Mouse (Mus musculus): ENCODE measurements around the gene Nxpe4. TPM values are rescaled to one million over a fixed set of nuclear protein-coding genes. Genes with fewer than 3 reads are reported as not detected.
"Not testable (repeated sequence)": the region's sequence is repeated elsewhere in the genome, so short reads cannot be mapped to it uniquely, and the experiment has no call there.

Nxpe4 gene
- polyA plus RNA-seq, 1 experiment = 0.60 TPM

DNA sequence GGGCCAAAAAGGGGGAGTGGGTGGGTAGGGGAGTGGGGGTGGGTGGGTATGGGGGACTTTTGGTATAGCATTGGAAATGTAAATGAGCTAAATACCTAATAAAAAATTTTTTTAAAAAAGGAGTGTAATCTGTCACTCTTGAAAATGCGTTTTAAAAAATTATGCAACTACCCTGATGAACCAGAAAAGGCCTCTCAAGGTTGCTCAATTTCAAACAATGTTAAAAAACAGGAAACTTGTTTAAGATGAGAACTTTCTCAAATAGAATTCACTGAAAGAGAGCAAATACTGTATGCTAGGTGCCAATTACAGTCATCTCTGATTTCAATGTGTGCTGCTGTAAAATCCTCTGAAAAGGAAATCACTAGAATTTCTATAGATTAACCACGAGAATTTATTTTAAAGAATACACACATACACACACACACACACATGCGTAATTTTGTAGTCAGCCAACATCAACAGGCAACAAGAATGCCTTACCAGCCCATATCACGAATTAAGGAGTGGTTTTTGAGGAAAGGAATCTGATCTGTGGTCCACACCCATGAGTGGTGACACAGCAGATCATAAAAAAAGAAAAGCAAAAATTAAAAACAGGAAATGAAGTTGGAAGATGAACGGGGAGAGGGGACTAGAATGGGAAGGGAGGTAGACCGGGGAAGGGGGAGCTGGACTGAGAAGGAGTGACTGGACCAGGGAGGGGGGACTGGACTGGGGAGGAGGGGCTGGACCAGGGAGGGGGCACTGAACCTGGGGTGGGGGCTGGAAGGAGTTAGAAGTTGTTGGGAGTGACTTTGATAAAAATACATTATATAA lies 248.6 kb downstream of the Nxpe4 start:
- H3K27ac ChIP-seq (ENCODE audit: insufficient read depth, low read depth, low read length) = no peak overlapping the region
- TF ChIP-seq CTCF (IDR thresholded peaks at IDR 0.05; ENCODE audit: extremely low read depth, insufficient read length, insufficient replicate concordance, low read depth, low read length) (no peak), POLR2A (IDR thresholded peaks at IDR 0.05; ENCODE audit: low read depth, low read length) (no peak)
- no peaks in the 10 kb centered on the region for H3K36me3 ChIP-seq (ENCODE audit: control insufficient read depth, insufficient read depth, low read length)
- H3K4me1 ChIP-seq (ENCODE audit: control insufficient read depth, insufficient read depth, insufficient read length, low read length) = no peaks in the 10 kb centered on the region
- H3K4me3 ChIP-seq (ENCODE audit: low read depth, low read length) = no peak overlapping the region
- H3K27me3 ChIP-seq (ENCODE audit: control insufficient read depth, insufficient read depth, low read length) = no peaks in the 10 kb centered on the region
- WGBS = 59% methylated on average over 6 of the region's 6 CpGs

DNA sequence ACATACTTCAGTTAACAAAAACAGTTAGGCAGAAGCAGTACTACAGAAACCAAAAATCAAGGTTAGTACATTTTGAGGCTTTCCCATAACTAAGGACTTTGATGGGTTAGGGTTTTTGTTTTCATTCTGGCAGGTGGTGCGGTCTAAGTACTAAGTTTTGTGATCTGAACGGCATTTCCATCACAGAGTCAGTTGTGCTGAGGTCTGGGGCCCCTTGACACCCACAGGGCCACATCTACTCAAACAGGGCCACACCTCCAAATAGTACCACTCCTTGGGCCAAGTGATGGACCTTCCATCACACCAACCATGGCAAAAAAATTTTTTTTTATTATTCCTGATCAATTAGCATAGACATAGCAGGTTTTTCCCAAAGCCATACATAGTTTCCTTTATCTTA lies 251.8 kb downstream of the Nxpe4 start:
- Histone ChIP-seq H3K27me3 (ENCODE audit: control insufficient read depth, insufficient read depth, low read length) (no peaks in the 10 kb centered on the region), H3K36me3 (ENCODE audit: control insufficient read depth, insufficient read depth, low read length) (no peaks in the 10 kb centered on the region), H3K4me3 (ENCODE audit: low read depth, low read length) (no peak overlapping the region), H3K4me1 (ENCODE audit: control insufficient read depth, insufficient read depth, insufficient read length, low read length) (no peaks in the 10 kb centered on the region), H3K27ac (ENCODE audit: insufficient read depth, low read depth, low read length) (no peak overlapping the region)
- TF ChIP-seq POLR2A (IDR thresholded peaks at IDR 0.05; ENCODE audit: low read depth, low read length) (no peak), CTCF (IDR thresholded peaks at IDR 0.05; ENCODE audit: extremely low read depth, insufficient read length, insufficient replicate concordance, low read depth, low read length) (no peak)
- WGBS = 80% methylated on average over 2 of the region's 2 CpGs

DNA sequence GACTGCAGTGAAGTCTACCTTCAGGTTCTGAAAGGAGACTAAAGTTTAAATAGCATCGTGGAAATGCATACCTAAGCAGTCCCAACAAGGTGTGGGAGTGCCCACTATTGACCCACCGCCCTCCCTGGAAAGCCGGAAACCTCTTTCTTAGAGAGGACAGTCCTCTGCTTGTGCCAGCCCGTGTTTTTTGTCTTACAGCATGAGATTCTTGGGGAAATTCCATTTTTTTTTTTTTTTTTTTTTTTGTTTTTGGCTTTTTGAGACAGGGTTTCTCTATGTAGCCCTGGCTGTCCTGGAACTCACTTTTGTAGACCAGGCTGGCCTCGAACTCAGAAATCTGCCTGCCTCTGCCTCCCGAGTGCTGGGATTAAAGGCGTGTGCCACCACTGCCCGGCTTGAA lies 255.5 kb downstream of the Nxpe4 start:
- not testable (repeated sequence) for H3K27me3 ChIP-seq (ENCODE audit: control insufficient read depth, insufficient read depth, low read length); H3K27ac ChIP-seq (ENCODE audit: insufficient read depth, low read depth, low read length); H3K36me3 ChIP-seq (ENCODE audit: control insufficient read depth, insufficient read depth, low read length); H3K4me3 ChIP-seq (ENCODE audit: low read depth, low read length); H3K4me1 ChIP-seq (ENCODE audit: control insufficient read depth, insufficient read depth, insufficient read length, low read length)
- WGBS = 85% methylated on average over 8 of the region's 8 CpGs

DNA sequence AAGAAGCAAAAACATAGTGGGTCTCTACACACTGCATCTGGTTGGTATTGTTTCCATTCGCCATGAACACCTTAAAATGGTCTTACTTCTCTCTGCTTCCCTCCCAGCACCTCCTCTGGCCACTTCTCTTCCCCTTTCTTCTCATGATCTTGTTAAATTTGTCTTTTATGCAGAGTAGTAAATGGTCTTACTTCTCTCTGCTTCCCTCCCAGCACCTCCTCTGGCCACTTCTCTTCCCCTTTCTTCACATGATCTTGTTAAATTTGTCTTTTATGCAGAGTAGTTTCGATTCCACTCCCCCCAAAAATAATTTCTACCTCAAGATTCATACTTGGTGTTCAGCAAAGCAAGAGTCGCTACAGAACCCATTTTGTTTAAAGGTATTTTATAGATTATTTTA lies 256.2 kb downstream of the Nxpe4 start:
- no peaks in the 10 kb centered on the region for H3K4me1 ChIP-seq (ENCODE audit: control insufficient read depth, insufficient read depth, insufficient read length, low read length)
- WGBS = 65% methylated on average over 3 of the region's 3 CpGs

DNA sequence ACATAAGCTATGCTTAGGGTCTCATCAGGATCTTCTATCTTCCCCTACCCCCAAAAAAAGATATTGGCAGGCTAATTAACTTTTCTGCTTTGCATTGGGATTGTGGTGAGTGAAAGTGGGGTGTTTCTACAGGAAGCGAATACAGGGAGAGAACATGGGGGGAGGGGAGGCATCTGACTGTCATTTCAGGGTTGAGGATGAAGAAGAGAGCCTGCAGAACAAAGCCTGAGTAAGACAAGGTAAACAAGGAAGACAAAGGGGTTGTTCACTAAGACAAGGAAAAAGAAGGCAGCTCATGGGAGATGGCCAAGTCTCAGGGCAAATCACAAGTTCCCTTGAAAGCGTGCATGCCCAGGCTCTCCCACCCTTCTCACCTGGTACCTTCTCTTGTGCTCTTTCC lies 256.6 kb downstream of the Nxpe4 start:
- Histone ChIP-seq H3K36me3 (ENCODE audit: control insufficient read depth, insufficient read depth, low read length) (no peaks in the 10 kb centered on the region), H3K4me1 (ENCODE audit: control insufficient read depth, insufficient read depth, insufficient read length, low read length) (no peaks in the 10 kb centered on the region), H3K27ac (ENCODE audit: insufficient read depth, low read depth, low read length) (peak overlapping the region; percentile 22; the same call in 1 of the 2 replicates), H3K27me3 (ENCODE audit: control insufficient read depth, insufficient read depth, low read length) (no peaks in the 10 kb centered on the region), H3K4me3 (ENCODE audit: low read depth, low read length) (no peak overlapping the region)
- no peak for TF ChIP-seq POLR2A (IDR thresholded peaks at IDR 0.05; ENCODE audit: low read depth, low read length)
- no peak for TF ChIP-seq CTCF (IDR thresholded peaks at IDR 0.05; ENCODE audit: extremely low read depth, insufficient read length, insufficient replicate concordance, low read depth, low read length)
- 64% methylated on average over 2 of the region's 2 CpGs for WGBS

More for the DNA sequence above, 256.2 kb downstream of the Nxpe4 start:
- TF ChIP-seq POLR2A (IDR thresholded peaks at IDR 0.05; ENCODE audit: low read depth, low read length) (no peak), CTCF (IDR thresholded peaks at IDR 0.05; ENCODE audit: extremely low read depth, insufficient read length, insufficient replicate concordance, low read depth, low read length) (no peak)
- no peak overlapping the region for H3K27ac ChIP-seq (ENCODE audit: insufficient read depth, low read depth, low read length)
- no peak overlapping the region for H3K4me3 ChIP-seq (ENCODE audit: low read depth, low read length)
- no peaks in the 10 kb centered on the region for H3K27me3 ChIP-seq (ENCODE audit: control insufficient read depth, insufficient read depth, low read length)
- no peaks in the 10 kb centered on the region for H3K36me3 ChIP-seq (ENCODE audit: control insufficient read depth, insufficient read depth, low read length)

DNA sequence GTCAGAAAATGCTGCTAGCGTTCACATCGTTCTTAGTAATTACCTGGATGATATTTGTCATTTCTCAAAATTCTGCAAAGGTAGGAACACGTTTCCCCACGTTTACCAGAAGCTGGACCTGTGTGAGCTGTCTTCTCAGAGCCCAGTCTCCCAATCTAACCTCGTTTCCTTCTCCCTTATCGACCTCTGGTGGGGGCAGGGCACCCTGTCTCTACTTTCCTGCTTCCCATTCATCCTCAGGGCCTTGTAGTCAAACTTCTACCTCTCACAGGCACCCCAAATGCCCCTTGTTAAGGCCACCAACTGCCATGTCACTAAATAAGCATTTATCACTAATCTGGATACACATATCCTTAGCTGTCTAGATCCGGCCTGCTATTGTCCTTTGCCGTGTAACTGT lies 257.0 kb downstream of the Nxpe4 start:
- Histone ChIP-seq H3K27me3 (ENCODE audit: control insufficient read depth, insufficient read depth, low read length) (no peaks in the 10 kb centered on the region), H3K36me3 (ENCODE audit: control insufficient read depth, insufficient read depth, low read length) (no peaks in the 10 kb centered on the region), H3K27ac (ENCODE audit: insufficient read depth, low read depth, low read length) (peak overlapping the region; percentile 22; the same call in 1 of the 2 replicates), H3K4me1 (ENCODE audit: control insufficient read depth, insufficient read depth, insufficient read length, low read length) (no peaks in the 10 kb centered on the region), H3K4me3 (ENCODE audit: low read depth, low read length) (no peak overlapping the region)
- TF ChIP-seq CTCF (IDR thresholded peaks at IDR 0.05; ENCODE audit: extremely low read depth, insufficient read length, insufficient replicate concordance, low read depth, low read length) (no peak), POLR2A (IDR thresholded peaks at IDR 0.05; ENCODE audit: low read depth, low read length) (no peak)
- WGBS = 50% methylated on average over 8 of the region's 8 CpGs

DNA sequence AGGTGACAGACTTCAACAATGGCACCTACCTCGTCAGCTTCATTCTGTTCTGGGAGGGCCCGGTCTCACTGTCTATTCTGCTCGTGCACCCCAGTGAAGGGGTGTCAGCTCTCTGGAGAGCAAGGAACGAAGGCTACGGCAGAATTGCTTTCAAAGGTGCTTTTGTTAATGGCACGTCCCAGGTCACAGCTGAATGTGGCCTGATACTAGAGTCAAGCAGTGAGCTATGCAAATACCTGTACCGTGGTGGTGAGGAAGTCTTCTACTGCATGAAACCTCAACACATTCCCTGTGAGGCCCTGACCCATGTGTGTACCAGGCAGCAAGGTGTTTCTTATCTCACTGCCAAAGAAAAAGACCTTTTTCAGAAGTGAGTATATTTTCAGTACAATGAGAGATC lies 258.6 kb downstream of the Nxpe4 start:
- no peak overlapping the region for H3K27ac ChIP-seq (ENCODE audit: insufficient read depth, low read depth, low read length)
- H3K36me3 ChIP-seq (ENCODE audit: control insufficient read depth, insufficient read depth, low read length) = no peaks in the 10 kb centered on the region
- H3K4me1 ChIP-seq (ENCODE audit: control insufficient read depth, insufficient read depth, insufficient read length, low read length) = no peaks in the 10 kb centered on the region
- whole genome bisulfite sequencing = 81% methylated on average over 7 of the region's 7 CpGs
- TF ChIP-seq POLR2A (IDR thresholded peaks at IDR 0.05; ENCODE audit: low read depth, low read length) (no peak), CTCF (IDR thresholded peaks at IDR 0.05; ENCODE audit: extremely low read depth, insufficient read length, insufficient replicate concordance, low read depth, low read length) (no peak)
- peak overlapping the region; percentile 21; the same call in 1 of the 2 replicates for H3K4me3 ChIP-seq (ENCODE audit: low read depth, low read length)
- no peaks in the 10 kb centered on the region for H3K27me3 ChIP-seq (ENCODE audit: control insufficient read depth, insufficient read depth, low read length)
